Mouse (Mus musculus) activated CD4-positive, CD25-positive, alpha-beta regulatory T cell, adult 4 months (primary cell): ENCODE measurements at regions not wholly inside any gene's neighbourhood (a gene's known extent, or its start where the extent isn't known, plus 50 kb on each side); places are given as distances from the start of the nearest gene placed in this dataset.
A peak's percentile ranks its signal among the peaks of the same experiment; 100 is the strongest.
"Not testable (repeated sequence)": the region's sequence is repeated elsewhere in the genome, so short reads cannot be mapped to it uniquely, and the experiment has no call there.

Experiments used
- ATAC-seq: one replicate; pipeline ENCODE4 v1.8.0; 2017

DNA sequence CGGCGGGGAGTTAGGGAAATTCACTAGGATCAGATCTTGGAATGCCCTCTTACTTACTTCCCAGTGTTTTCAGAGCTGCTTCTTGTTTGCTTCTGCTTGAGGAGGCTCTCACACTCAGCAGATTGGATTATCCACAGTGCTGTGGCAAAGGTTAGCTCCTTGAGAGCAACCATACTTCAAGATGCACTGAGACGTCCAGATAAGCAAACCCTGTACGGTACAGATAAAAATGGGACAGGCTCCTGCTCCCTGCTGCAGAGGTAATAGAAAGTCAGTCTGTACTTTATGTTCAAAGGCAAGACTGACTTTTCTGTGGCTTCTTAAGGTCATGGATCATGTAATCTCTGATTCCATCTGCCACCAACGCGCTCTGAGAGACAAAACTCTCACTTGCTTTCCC, 414.8 kb upstream of the Ptger4 start:
- no peak for ATAC-seq

DNA sequence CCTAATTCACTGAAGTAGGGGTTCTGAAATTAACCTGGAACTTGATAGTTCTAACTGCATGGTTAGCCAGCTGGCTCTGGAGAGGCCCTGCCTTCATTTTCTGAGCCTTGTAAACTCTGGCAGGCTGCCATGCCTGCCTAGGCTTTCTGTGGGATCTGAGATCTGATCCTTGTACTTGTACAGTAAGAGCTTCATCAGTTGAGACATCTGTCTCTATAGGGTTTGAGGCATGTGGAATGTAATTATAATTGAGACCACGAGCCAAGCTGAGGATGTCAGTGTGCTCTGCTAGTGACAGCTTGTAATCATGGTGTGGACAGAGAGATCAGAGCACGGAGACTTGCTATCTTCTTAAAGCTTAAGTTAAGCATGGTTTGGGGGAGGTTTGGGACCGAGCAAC, 416.8 kb upstream of the Ptger4 start:
- no peak for ATAC-seq

DNA sequence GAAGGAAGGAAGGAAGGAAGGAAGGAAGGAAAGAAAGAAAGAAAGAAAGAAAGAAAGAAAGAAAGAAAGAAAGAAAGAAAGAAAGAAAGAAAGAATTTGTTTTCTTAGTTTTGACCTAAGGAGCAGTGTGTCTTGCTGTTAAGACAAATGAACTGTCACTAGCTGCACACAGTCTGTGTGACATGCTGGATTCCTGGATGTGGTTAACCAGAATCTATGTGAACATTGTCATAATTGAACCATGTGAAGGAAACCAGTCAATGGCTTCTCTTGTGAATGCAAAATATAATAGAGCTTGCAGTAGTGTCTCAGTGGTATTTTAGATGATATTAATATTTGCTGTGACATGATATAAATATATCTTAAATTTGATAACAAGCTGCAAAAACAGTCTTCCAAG, 427.8 kb upstream of the Ptger4 start:
- ATAC-seq, result peak; percentile 79

DNA sequence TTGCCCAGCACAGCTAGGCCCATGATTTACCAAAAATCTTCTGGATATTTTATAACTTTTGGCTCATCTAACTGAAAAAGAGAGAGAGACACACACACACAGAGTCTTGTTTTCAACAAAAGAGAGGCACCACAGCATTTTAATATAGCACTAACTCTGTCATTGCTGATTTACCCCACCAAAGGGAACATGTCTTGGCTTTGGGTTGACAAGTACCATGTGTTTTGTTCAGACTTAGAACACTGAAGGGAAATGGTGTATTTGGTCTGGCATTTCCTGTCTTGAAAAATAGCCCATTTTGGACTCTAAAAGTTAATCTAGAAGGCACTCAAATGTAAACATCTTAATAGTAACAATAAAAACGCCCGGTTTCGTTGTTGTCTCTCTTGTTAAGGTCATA, 432.7 kb upstream of the Ptger4 start:
- ATAC-seq, result no peak

DNA sequence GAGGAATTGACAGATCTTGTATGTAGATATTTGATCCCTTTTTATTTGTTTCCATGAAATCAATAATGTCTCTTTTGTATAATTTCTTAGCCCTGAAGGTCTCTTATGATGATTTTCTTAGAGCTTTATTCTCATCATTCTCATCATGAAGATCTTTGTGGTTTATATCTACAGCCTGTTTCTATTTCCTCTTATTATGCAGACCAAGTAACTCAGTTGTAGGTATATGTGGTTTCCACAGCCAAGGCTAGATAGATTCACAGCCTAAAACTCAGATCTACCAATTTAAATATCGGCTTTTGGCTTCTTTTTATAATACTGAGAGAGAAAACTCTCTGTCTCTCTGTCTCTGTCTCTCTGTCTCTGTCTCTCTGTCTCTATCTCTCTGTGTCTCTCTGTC, 449.8 kb upstream of the Ptger4 start:
- no peak for ATAC-seq

DNA sequence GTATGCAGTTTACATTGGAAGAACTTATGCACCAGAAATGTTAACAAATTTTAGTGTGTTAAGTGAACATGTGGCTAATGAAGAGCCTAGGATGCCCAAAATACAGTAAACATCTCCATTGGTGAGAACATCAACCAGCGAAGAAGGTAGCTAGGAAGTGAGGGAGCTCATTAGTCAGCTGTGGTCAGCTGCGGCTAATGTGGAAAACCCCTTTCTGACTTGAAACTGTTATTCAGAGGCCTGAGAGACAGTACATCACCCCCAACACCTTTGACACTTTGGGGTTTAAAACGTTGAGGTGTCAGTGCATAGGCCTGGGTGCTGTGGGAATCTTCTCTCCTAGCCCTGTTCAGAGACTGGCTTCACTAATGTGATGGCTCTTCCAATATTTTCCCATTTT, 451.0 kb upstream of the Ptger4 start:
- ATAC-seq, result peak; percentile 89

DNA sequence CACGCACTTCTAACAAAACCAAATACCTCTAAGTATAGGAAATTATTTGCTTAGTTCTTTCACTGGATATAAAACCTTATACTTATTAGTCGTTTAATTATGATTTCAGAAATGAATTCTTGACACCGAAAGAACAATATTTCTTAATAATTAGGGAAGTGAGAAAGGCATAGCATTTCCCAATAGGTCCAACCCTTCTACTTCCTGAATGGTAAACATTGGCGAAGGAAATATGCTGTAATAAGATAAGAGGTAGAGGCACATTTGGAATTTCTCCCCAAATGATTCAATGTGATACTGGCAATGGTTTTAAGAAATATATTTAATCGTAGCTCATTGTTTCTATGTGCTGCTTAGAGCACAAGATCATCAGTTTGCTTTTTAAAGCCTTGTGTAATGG, 464.5 kb upstream of the Ptger4 start:
- no peak for ATAC-seq

DNA sequence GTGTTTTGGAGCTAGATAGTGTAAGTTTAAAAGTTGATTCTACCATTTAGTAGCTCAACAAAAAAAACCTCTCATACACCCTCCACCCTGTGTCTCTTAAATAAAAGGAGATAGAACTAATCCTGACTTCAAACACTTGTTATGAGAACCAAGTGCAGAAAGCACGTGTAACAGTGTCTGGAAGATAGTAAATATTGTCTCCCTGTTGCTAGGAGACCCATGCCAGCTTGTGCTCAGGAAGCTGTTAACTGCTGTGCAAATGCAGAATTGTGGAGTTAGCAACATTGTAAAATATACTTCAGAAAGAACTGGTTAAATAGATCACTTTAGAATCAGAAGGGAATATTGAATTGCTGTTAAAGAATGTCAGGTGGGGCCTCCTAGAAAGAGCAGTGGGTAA, 496.7 kb upstream of the Ptger4 start:
- peak; percentile 91 for ATAC-seq

DNA sequence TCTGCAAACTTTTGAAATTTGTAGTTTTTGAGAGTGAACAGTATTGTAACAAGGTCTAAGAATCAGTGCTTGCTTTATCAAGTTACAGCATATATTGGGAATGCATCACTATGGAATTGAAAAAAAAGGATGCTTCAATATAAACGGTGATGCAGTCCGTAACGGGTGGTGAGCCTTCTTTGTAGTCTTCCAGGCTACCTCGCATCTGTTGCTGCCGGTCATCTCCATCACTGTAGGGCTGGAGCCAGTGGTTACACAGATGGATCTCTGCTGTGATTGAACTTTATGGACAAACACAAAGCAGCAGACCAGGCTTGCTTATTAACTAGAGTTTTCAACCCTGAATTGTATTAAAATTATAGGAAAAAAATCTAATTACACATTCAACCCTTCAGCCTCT, 499.9 kb upstream of the Ptger4 start:
- ATAC-seq, result no peak

DNA sequence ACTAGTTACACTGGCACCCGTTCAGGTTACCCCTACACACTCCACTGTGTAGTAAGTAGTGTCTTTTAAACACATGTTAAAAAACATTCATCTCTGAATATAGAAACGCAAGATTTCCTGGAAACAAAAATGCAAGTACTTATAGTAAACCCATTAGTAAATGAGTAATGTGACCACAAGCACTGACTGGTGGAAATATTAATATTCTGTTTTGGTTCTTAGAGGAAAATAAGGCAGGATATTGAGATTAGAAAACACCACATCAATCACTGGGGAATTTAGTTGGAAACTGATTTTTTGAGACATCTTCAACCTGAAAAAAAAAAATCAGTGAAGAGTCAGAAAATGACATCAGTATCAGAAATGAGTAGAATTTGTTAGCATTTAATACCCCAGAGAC, 514.7 kb upstream of the Ptger4 start:
- ATAC-seq, result peak; percentile 38

DNA sequence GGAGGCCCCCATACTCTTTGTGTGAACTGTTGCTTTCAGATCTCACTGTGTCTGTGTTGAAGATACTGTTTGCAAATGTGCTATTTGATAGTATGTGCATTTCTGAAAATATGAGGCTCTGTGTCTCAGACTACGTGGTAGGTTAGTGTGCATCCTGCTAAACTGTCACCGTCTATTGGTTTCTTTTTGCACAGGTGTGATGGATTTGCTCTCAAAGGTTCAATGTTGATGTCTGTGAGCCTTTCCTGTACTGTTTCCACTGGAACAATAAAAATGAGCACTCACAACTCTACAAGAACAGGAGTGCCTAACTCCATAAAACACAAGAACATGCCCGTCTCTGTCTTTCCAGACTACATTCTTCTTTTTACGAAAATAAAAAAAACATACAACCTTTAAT, 518.2 kb upstream of the Ptger4 start:
- peak; percentile 50 for ATAC-seq

DNA sequence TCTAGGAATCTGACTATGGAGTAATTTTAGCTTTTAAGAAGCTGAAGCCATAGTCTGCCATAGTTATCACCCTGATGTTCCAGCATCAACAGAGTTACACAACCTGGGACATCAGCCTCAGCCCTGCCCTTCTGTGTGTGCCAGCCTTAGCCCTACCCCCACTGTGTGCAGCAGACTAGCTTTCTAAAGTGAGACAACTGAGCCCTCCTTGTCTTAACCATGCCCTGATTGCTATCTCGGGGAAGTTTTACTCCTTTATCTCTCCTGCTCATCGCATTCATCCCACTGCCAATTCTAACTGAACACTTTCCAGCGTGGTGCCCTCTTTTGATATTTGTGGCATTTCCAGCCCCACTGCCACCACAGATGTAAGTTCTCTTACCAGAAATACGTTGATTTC, 522.5 kb upstream of the Dab2 start:
- peak; percentile 66 for ATAC-seq

DNA sequence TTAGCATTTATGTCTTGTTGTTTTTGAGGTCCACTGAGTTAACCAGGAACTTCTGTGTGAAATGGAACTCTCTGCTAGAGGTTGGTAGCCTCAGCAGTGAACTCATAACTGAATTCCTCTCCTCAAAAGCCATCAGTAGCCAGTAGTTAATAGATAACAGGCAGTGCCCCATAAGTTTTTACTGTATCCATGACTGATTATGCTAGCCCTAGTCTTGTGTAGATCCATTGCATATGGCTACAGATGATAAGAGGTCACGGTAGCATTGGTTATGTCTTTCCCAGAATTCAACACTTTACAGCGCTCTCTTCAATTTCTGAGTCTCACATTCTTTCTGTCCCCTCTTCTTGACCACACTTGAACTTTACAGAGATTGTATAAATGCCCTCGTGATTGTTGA, 499.7 kb upstream of the Dab2 start:
- no peak for ATAC-seq

DNA sequence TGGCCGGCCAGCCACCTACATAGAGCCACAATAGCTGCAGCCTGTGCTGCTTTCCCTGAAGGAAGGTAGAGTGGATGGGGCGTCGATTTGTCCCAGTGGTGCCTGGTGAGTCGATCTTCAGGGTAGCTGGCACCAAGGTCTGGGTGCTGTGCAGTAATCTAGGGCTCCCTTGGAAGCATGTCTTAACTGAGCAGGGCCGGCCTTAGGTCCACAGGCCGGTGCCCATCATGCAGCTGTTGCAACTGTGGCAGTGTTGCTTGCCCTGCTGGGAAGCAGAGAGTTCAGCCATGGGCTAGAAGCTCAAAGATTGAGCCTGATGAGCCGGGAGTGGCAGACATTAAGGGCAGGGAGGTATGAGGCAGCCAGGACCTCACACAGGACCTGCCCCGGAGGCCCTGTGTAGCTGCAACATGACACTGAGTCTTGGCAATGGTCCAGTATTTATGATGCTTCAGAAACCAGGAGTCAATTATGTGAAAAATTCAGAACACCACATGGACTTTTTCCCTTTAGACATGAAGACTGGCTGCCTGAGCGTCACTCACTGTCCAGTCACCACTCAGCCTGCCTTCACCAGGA, 488.3 kb upstream of the Dab2 start:
- no peak for ATAC-seq

DNA sequence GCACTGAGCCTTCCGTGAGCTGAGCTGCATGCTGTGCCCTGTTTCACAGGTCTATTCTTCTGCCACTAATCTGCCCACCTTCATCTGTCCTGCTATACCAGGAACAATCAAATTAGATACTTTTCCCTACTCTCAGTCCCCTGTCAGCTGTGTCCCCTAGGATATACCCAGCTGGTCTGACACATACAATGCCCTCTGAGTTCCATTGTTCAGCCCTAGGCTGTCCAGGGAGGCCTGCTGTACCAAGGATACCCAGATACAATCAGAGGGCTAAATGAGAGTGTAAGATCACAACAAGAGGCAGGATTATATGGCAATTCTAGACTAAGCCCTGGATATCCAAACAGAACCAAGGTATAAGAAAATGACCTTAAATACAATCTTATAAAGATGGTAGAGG, 487.6 kb upstream of the Dab2 start:
- no peak for ATAC-seq

DNA sequence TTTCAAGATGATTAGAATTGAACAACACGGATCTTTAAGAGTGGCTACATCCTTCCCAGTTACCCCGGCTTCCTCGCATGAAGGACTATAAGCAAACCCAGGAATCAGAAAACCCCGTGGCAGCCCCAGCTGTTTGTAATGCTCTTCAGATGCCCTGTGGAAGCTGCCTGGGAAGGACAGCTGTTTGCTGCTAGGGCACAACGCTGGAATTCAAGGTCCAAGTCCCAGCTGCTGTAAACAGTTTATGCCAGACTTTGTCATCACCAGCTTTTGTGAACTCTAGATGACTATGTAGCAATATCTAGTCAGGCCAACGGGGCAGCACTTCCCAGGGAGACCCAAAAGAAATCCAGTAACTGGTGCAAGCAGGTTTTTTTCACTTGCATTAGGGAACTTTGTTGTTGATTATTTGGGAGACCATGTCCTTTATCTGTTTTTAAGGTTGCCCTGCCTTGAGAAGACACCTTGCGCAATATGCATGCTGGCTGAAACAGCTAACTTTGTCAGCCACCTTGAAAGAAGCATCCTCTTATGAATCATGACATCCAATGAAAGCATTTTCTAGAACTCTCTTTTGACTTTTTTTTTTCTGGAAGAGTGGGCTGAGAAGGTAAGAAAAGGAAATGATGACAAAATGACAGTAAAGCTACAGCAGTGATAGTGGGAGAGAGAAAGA, 481.5 kb upstream of the Dab2 start:
- ATAC-seq, result no peak

DNA sequence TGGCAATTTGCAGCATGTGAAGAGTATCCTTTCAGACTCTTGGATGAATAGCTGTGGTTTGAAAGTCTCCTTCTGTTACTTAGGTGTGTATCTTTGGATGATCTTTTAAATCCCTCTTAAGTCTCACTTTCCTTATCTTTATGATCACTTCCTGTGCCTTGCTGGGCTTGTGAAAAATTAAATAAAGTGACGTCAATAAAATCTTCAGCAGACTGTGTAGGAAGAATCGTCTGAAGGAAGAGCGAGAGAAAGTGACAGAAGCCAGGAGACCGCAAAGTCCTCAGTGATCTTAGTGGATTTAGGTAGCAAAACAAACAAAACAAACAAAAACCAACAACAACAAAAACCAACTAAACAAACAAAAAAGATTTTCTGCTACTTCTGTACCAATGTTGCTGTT, 459.6 kb upstream of the Dab2 start:
- ATAC-seq, result peak; percentile 57

DNA sequence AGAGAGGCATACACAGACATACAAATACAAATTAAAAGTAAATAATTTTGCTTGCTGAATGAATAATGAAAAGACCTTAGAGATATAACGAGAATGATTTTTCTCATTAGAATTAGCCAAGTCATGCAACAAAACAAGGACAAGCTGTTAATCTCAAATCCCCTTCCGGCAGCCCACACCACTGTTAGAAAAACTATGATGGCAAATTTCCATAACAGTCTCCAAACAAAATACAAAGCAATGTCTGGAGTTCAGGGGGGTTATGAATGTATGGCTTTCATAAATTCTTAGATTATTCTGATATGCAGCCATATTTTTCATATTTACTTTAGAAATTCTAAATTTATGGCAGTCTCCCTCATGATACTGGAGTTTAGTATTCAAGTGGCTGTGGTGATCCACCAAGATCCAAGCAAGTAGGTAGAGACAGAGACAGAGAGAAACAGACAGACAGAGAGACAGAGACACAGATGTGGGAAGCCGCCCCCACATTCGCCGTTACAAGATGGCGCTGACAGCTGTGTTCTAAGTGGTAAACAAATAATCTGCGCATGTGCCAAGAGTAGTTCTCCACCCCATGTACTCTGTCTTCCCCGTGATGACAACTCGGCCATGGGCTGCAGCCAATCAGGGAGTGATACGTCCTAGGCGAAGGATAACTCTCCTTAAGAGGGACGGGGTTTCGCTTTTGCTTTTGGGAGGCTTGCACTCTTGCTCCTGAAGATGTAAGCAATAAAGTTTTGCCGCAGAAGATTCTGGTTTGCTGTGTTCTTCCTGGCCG, 458.0 kb upstream of the Dab2 start:
- not testable (repeated sequence) for ATAC-seq

DNA sequence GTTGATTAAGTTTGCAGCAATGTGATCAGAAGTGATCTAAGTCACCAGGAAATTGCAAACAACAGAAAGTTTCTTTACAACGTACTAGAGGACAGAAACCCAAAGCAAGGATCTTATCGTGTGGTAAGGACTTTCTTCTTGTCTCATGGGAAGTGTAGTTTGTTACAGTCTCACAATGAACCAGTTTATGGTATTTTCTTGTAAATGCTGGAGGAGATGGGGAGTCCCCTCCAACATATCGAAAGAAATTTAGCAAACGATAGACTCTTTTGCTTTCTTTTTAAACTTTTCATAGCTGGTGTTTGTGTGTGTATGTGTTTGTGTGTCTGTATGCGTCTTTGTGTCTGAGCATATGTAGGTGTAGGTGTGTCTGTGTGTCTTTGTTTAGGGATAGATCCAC, 453.0 kb upstream of the Dab2 start:
- ATAC-seq, result peak; percentile 55

DNA sequence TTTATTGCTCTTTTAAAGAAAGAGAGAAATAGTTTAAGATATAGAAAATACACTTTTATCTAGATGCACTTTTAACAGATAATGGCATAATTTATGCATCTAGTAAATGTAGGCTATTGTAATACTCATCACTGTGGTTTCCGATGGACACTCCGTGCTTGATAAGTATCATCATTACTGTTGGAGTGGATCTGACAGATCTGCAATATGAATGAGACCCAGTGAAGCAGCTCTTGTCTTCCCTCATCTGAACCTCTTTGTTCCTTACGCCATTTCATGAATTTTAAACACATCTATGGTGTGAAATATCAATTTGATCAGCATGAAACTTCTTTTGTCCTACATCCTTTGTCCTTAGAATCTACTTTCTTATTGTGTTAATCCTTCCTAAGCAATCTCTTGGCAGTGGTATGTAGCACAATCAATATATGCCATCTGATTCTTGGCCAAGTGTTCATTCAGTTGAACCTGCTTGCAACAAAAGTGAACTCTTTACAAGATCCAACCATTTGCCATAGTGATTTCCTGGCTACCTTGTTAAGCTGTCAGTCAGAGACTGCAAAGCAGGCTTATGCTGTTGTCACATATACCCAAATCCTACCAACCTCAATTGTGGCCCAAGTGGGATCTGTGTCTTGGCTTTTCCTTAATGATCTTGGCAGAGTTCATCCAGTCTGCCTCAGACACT, 452.0 kb upstream of the Dab2 start:
- ATAC-seq, result no peak

DNA sequence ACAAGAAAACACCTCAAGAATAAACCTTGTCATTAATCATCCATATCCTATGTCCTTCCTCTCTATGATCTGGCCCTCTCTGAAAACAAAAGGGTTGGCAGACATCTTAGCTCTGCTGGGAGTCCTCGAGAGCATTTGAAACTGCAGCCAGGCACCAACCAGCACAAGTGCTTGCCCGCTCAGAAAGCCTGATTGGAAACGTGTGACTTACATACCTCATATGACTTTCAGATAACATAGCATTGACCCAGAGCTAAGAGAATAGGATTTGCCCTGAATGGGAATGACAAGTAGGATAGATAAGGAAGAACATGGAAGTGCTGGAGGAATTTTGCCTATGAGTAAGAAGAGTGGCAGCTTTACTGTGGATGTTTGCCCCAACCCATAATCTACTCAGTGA, 447.1 kb upstream of the Dab2 start:
- ATAC-seq, result no peak

DNA sequence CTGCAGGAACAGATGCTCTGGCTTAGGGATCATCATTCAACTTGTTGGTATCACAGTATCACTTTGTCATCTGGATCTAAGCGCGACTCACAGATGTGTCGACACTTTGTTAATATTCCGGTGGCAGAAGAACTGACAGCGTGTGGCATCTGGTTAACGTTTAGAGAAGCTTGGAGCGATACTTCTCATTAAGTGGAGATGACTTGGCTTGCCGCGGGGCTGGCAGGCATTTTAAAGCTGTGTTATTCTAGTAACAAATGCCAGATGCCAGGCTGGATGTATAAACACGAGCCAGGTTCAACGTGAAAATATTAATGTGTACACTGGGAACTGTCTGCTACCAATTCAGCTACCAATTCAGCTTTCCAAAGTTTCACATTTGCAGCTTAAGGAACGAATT, 430.3 kb upstream of the Dab2 start:
- ATAC-seq, result no peak

DNA sequence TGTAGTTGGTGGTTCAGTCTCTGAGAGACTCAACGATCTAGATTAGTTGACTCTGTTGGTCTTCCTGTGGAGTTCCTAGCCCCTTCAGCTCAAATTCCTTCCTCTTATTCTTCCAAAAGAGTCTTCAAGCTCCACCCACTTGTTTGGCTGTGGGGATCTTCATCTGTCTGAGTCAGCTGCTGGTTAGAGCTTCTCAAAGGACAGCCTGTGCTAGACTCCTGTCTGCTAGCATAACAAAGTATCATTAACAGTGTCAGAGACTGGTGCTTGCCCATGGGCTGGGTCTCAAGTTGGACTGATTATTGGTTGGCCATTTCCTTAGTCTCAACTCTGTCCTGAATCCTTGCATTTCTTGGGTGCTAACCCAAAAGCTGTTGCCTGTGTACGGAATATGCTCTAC, 429.7 kb upstream of the Dab2 start:
- no peak for ATAC-seq

DNA sequence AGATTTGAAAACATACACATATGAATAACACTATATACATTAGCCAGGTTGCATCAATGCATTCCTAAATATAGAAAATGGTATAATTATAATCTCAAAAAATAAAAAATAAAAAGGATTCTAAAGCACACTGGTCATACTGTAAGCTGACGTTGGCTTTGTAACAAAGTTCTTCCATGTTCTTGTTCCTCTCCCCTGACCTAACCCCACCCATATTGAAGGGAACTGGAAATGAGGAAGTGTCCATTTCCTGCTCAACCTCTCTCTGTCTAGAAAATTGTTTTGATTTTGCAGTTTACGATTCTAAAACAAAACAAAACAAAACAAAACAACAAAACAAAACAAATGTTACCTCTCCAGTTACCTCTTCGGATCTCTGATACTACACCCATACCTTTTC, 427.5 kb upstream of the Dab2 start:
- no peak for ATAC-seq
